Mouse (Mus musculus) right cerebral cortex, postnatal 14 days (tissue): ENCODE measurements around the gene Scamp4.
A peak's percentile ranks its signal among the peaks of the same experiment; 100 is the strongest.

ENCODE experiments used
- DNase-seq: peaks from one replicate; pipeline ENCODE4 v3.0.0; 2022

Gene Scamp4

DNA sequence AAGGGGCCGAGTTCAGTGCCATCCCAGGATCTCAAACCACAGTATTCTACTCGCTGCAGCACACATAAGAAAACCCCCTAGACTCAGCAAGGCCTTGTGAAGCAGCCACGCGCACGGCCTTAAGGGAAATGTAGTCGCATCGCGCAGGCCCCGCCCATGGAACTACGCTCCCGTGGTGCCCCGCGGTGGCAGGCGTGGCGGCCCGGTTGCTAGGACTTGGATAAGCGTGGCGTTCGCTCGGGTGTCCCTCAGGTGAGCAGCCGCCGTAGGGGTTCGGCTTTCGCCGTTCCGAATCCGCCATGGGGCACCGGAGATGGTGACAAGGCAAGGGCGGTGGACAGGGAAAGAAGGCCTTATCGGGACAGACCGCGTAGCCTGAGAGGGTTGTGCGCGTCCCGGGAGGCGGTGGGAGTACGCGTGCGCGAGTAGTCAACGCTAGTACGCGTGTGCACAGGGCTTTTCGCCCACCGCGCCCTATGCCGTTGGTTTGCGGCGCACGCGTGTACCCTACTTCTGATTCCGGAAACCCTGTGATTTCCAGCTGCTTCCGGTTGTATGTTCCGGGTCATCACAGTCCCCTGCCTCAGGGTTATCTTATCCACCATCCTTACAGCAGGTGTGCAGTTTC is at the start of gene Scamp4, which contains the start of gene Adat3:
Gene Scamp4, plus strand, starts transcription at position 175 of the 628 bp plus-strand sequence.
Gene Adat3, plus strand, starts transcription at position 183 of the 628 bp plus-strand sequence.
- peak; percentile 94 for DNase-seq

GRCm38 (mm10) chr10:80553575-80553974 is 49.1 kb upstream of the Scamp4 start:
- DNase-seq, result no peak

DNA sequence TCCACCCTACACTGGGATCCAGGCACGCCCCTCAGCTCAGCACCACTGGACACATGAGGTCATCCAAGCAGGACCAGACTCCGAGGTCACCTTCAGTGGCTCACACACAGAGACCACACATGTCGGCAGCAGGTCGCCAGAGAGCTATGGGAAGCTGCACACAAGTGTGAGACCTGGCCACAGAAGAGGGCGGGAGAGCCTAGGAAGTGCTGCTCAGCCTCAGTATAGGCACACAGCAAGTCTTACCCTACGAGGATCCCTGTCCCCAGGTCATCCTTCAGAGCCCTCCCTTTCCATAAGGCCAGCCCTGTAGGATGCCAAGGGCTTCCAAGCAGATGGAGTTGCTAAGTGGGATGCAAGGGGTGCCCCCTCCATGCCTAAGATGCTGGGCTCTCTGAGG is 48.7 kb upstream of the Scamp4 start:
- no peak for DNase-seq

GRCm38 (mm10) chr10:80557346-80557965 is 45.2 kb upstream of the Scamp4 start:
- DNase-seq, result peak; percentile 85

DNA sequence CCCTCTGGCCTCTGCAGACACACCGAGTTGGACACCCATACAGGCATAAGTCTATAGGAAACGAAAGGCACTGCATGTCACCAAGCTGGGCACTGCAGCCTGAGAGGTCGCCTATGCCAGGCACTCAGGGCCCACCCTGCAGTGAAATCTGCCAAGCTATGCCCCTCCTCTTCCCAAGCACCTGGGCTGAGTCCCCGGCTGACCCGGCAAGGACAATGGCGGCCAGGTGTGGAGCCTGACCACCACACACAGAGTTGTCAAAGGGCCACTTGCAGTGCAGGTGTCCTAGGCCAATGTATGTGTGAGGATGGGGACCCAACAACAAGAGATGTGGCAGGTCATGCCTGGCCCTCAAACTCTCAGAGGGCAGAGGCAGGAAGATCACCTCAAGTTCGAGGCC is 43.2 kb upstream of the Scamp4 start:
- DNase-seq, result no peak

- DNase-seq, result no peak
Observed at GRCm38 (mm10) chr10:80560621-80561020, 42.1 kb upstream of the Scamp4 start.

GRCm38 (mm10) chr10:80561116-80561944 is 41.3 kb upstream of the Scamp4 start, which contains the start of gene Rexo1:
TSS of gene Rexo1 (minus strand) at chr10:80561560.
- peak; percentile 93 for DNase-seq

DNA sequence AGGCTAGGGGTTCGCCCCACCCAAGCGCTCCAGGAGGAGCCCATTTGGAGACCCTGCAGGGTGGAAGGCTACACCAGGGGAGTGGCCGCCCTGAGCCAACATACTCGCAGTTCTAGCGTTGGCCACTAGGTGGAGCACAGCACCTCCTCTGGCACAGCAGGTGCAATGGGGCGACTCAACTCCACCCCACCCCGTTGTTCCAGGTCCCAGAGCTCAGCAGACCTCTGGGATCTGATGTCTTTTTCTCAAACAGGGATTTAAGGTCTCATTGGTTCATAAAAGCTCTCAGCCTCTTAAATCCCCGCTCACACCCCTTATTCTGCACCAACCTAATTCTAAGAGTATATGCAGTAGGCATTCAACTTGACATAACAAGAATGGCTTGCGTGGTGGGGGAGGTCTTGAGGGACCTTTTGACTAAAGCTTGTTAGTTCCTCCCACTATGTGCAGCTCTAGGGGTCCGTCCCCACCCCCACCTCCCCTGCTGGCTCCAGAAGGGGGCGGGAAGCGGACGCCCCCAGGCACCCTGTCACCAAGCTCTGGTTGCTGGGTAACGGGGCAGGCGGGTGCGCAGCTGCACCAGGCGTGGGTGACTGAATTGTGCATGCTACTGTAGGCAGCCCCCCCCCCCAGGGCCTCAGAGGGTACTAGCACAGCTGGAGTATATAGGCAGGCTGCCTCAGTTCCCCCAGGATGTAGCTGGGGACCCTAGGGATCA is 36.1 kb upstream of the Scamp4 start:
- DNase-seq, result peak; percentile 92

- DNase-seq, result no peak
Observed at GRCm38 (mm10) chr10:80568876-80569275, 33.8 kb upstream of the Scamp4 start.

GRCm38 (mm10) chr10:80569664-80570066 is 33.0 kb upstream of the Scamp4 start:
- DNase-seq, result no peak

- no peak for DNase-seq
Observed at GRCm38 (mm10) chr10:80570419-80570818, 32.3 kb upstream of the Scamp4 start.

DNA sequence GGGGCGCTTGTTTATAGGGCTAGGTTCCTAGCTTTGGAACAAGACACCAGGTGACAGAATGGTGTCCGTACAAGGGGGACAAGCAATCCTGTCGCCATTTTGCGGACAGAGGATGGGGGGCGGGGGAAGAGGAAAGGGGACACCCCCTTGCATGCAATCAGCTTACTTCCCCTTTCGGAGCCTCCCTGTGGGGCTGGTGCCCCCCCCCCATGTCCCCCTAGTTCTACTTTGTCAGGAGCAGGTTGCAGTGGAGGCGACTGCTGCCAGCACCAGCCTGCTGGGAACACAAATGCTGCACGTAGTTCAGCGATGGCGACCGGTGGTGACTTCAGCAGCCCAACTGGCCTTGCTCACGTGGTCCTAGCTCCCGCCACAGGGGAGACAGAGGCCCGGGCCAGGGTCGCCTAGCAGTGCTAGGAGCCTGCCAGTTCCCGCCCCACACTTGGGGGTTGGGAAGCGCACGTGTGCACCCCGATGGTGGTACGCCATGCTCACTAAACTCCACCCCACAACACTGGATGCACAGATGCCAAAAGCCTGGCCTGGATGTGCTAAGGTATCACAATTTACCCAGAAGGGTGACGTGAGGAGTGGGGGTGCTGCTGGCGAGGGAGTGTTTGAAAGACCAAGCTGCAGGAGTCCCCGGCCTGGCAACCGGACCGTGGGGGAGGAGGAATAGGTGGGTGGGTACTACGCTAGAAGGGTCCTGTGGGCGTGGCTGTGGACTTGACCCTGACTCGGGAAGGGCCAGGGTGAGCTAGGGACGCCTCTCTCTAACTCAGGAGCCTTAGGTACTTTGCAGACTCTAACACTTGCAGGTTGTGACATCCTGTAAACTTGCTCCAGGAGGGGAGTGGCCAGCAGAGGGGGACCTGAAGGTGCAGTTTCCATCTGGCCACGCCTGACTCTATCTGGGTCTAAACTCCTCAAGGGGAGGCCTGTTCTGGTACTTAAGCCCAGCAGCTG is 31.5 kb upstream of the Scamp4 start:
- DNase-seq, result no peak

- no peak for DNase-seq
Observed at GRCm38 (mm10) chr10:80572477-80572876, 30.2 kb upstream of the Scamp4 start.

DNA sequence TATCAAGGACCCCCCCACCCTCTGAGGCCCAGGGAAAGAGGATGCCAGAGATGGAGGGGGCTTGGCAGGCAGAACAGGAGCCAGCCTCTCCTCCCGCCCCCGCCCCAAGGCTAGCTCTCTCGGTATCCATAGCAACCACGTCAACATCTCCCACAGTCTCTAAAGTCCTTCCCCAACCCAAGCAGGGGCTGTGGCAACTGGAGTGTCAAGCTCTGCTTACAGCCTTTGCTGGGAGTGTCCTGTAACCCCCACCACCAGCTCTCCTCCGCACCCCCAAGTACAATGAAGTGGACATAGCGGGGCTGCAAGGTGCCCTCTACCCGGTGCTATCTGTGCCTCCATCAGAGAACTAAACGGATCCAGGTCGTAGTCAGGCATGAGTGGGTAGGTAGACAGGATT is 28.7 kb upstream of the Scamp4 start:
- peak; percentile 45 for DNase-seq

DNA sequence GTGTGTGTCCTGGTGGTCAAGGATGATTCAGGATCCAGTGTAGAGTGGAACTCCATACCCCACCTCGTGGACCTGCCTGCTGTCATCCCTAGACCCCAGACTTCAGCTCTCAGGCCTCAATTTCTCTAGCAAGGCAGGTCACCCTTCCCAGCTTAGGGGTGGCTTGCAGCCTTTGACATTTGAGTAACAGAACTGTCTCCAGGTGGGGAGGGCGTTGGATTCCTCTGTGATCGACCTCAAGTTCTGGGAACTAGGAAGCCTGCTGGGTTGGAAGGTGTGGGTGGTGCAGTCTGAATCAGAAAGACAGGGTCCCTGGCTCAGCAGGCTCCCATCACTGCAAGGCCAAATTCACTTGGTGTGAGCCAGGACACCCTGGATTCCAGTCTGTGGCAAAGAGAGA is 27.8 kb upstream of the Scamp4 start:
- no peak for DNase-seq

- no peak for DNase-seq
Observed at GRCm38 (mm10) chr10:80575925-80576324, 26.7 kb upstream of the Scamp4 start.

GRCm38 (mm10) chr10:80576351-80577194 is 26.1 kb upstream of the Scamp4 start:
- DNase-seq, result peak; percentile 71

- DNase-seq, result peak; percentile 96
Observed at GRCm38 (mm10) chr10:80577195-80578130, 25.2 kb upstream of the Scamp4 start, which contains the start of gene Klf16. TSS of gene Klf16 (minus strand) at chr10:80577321.

DNA sequence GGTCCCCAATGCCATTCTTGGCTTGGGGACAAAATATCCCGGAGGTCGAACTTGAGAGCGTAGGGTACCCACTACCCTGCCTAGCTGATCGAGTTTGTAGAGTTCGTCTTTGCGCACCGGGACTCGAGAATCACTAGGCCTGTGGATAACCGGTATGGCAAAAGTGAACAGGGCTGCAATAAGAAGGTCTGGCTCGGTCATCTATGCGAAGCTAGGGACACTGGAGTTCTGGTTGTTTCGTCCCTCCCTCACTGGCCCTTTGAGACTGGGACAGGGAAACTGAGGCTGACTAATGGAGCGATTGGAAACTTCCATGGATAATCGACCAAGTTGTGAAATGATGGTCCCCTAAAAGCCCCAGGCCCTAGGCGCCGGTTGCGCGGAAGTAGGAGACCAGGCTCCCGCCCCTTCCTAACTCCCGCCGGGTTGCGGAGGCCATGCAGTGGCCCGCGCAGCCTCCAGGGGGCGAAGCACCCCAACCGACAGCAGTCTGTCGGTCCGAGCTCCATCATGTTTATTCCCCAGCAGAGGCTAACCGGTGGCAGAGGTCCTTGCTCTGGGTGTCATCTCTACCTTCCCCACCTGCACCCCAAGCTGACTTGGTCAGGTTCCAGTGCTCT is 24.4 kb upstream of the Scamp4 start:
- peak; percentile 69 for DNase-seq
